Mouse (Mus musculus): ENCODE data around the gene Bach2.

DNA sequence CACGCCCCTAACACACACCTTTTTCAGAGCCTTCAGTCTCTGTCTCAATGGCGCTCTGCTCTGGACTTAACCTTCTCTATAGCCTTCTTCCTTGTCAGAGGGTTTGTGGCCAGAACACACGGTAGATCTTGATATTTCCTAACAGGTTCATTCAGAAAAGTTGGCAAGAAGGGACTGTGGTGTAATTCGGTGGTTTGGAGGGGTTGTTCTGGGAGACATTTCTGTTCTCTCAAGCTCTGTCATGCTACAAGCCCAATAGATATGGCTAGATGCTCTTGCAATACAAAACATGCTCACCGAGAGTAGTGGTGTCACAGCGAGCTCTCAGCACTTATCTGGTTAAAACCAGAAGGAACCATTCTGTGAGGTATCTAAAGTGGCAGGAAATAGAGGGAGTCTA is 51.2 kb downstream of the Bach2 start:
- TF ChIP-seq POLR2A (IDR thresholded peaks at IDR 0.05; ENCODE audit: insufficient read depth, low read length) = no peak
- TF ChIP-seq CTCF (IDR thresholded peaks at IDR 0.05; ENCODE audit: low read depth, low read length) = no peak
